Mouse (Mus musculus) T-helper 1 cell (primary cell): Measurements from ENCODE around the gene Tmem115.

ENCODE experiments used
- in situ Hi-C: fragments of 300-600 bp; cut with MboI, MseI; formaldehyde crosslinking; loops from one replicate; pipeline ENCODE4 v1.15.1; 2025; ENCODE audit warnings: high pct_unique_total_duplicates

Gene Tmem115

GRCm38 (mm10) chr9:107569270-107569669, 35.5 kb downstream of the Tmem115 start:
- in situ Hi-C loops = loop anchor here (25.0 kb wide), 1 partner anchor 1382 kb away; the partner anchor contains the start of gene Ppm1m

GRCm38 (mm10) chr9:107570016-107570415, 36.3 kb downstream of the Tmem115 start:
- in situ Hi-C loops = loop anchor here (25.0 kb wide), 1 partner anchor 1383 kb away; the partner anchor contains the start of gene Ppm1m

GRCm38 (mm10) chr9:107570845-107571244, 37.1 kb downstream of the Tmem115 start:
- in situ Hi-C loops = loop anchor here (25.0 kb wide), 1 partner anchor 1384 kb away; the partner anchor contains the start of gene Ppm1m

- in situ Hi-C loops = loop anchor here (25.0 kb wide), 1 partner anchor 1384 kb away; the partner anchor contains the start of gene Ppm1m
These were observed 38.0 kb downstream of the Tmem115 start for GRCm38 (mm10) chr9:107571534-107572326.

GRCm38 (mm10) chr9:107572327-107572662, 38.5 kb downstream of the Tmem115 start:
- in situ Hi-C loops = loop anchor here (25.0 kb wide), 1 partner anchor 1385 kb away; the partner anchor contains the start of gene Ppm1m

GRCm38 (mm10) chr9:107573774-107574173, 40.0 kb downstream of the Tmem115 start:
- in situ Hi-C loops = loop anchor here (25.0 kb wide), 1 partner anchor 1386 kb away; the partner anchor contains the start of gene Ppm1m

GRCm38 (mm10) chr9:107575579-107576356, 42.0 kb downstream of the Tmem115 start:
- in situ Hi-C loops = no loop called here

- in situ Hi-C loops = no loop called here
These were observed 42.8 kb downstream of the Tmem115 start, which contains the start of gene Hyal1 for GRCm38 (mm10) chr9:107576357-107577107. Gene Hyal1 (plus strand): TSS chr9:107576927.

GRCm38 (mm10) chr9:107577871-107578270, 44.1 kb downstream of the Tmem115 start:
- in situ Hi-C loops = no loop called here

- in situ Hi-C loops = no loop called here
These were observed 44.8 kb downstream of the Tmem115 start, which contains the start of gene Naa80 for GRCm38 (mm10) chr9:107578587-107578986. Gene Naa80 (plus strand): TSS chr9:107578887.

GRCm38 (mm10) chr9:107579023-107579900, 45.5 kb downstream of the Tmem115 start:
- in situ Hi-C loops = no loop called here

GRCm38 (mm10) chr9:107580501-107581317, 47.0 kb downstream of the Tmem115 start, which contains the start of gene Hyal3:
Gene Hyal3 (plus strand): TSS chr9:107580818.
- in situ Hi-C loops = no loop called here

- in situ Hi-C loops = no loop called here
These were observed 47.8 kb downstream of the Tmem115 start for GRCm38 (mm10) chr9:107581584-107581983.

GRCm38 (mm10) chr9:107582509-107583062, 48.8 kb downstream of the Tmem115 start:
- in situ Hi-C loops = no loop called here

- in situ Hi-C loops = no loop called here
These were observed 49.4 kb downstream of the Tmem115 start for GRCm38 (mm10) chr9:107583174-107583573.

- in situ Hi-C loops = no loop called here
These were observed 52.8 kb downstream of the Tmem115 start for GRCm38 (mm10) chr9:107586504-107586903.

GRCm38 (mm10) chr9:107586974-107587832, 53.5 kb downstream of the Tmem115 start, which contains the start of gene Ifrd2:
Gene Ifrd2 (plus strand): TSS chr9:107587642.
- in situ Hi-C loops = no loop called here
